Mouse (Mus musculus) lung, postnatal 0 days (tissue): ENCODE data around the gene Kat6b. TPM values are rescaled to one million over a fixed set of nuclear protein-coding genes. Genes with fewer than 3 reads are reported as not detected.

ENCODE experiments used
- ATAC-seq: fragments of 200-750 bp; cut with Nextera tagmentation; 2 replicates; pipeline ENCODE4 v1.8.0; 2017; ENCODE audit warnings: moderate library complexity
- DNase-seq: peaks from one replicate; pipeline ENCODE4 v3.0.0-alpha.2; 2016; ENCODE audit warnings: low spot score
- H3K27ac ChIP-seq: fragments of 300-500 bp; sonication (generic); 2 replicates; pipeline ENCODE4 v1.5.1; 2014; ENCODE audit warnings: antibody characterized with exemption, mild to moderate bottlenecking, low read length, mixed read lengths
- H3K27me3 ChIP-seq: fragments of 300-500 bp; sonication (generic); replicated peaks from 2 replicates; pipeline ENCODE4 v1.6.1; 2014; ENCODE audit warnings: low read length, mixed read lengths; ENCODE audit not compliant: insufficient read depth
- H3K36me3 ChIP-seq: fragments of 300-500 bp; sonication (generic); 2 replicates; pipeline ENCODE4 v1.6.1; 2014; ENCODE audit warnings: low read length, mixed read lengths; ENCODE audit not compliant: insufficient read depth
- H3K4me1 ChIP-seq: fragments of 300-500 bp; sonication (generic); 2 replicates; pipeline ENCODE4 v1.6.1; 2014; ENCODE audit warnings: antibody characterized with exemption, low read depth, low read length, mixed read lengths; ENCODE audit not compliant: insufficient read depth
- H3K4me2 ChIP-seq: fragments of 300-500 bp; sonication (generic); replicated peaks from 2 replicates; pipeline ENCODE4 v1.6.1; 2014; ENCODE audit warnings: low read depth, mild to moderate bottlenecking, low read length, moderate library complexity, mixed read lengths
- H3K4me3 ChIP-seq: fragments of 300-500 bp; sonication (generic); 2 replicates; pipeline ENCODE4 v1.5.1; 2014; ENCODE audit warnings: low read depth, low read length
- H3K9ac ChIP-seq: fragments of 300-500 bp; sonication (generic); replicated peaks from 2 replicates; pipeline ENCODE4 v1.6.1; 2014; ENCODE audit warnings: low read depth, mild to moderate bottlenecking
- H3K9me3 ChIP-seq: fragments of 300-500 bp; sonication (generic); 2 replicates; pipeline ENCODE4 v1.6.1; 2016; ENCODE audit warnings: low read length, mixed read lengths
- CTCF ChIP-seq: IDR thresholded peaks from 2 replicates; pipeline ENCODE4 v1.5.1; 2016; ENCODE audit warnings: antibody characterized with exemption, mild to moderate bottlenecking
- EP300 ChIP-seq: IDR thresholded peaks from 2 replicates; pipeline ENCODE4 v1.6.1; 2016; ENCODE audit warnings: antibody characterized with exemption, mild to moderate bottlenecking, control low read depth
- WGBS: fragments of 180-500 bp; shearing (Covaris S2); extraction: QIAGEN DNeasy Blood & Tissue Kit; methylation state at CpG from one replicate; pipeline ENCODE4 v1.1.7; 2014; 5-methylcytosine and 5-hydroxymethylcytosine counted together
- polyA plus RNA-seq: library from polyadenylated mRNA; unstranded; fragments of >200 nt; fragmentation: Nextera tagmentation; extraction: Ambion mirVana; gene quantifications from 2 replicates; pipeline ENCODE4 v1.2.1, GENCODE M21; 2015

Gene Kat6b
- polyA plus RNA-seq, 1 experiment from 2014 or later = 5.3 TPM

GRCm38 (mm10) chr14:21558440-21559131 lies 77.4 kb downstream of the Kat6b start:
- H3K4me2 ChIP-seq = no peak overlapping the region
- no peaks in the 10 kb centered on the region for H3K27me3 ChIP-seq
- peaks cover 8% of the 10 kb centered on the region; the same call in 1 of the 2 replicates for H3K4me1 ChIP-seq
- no peaks in the 10 kb centered on the region for H3K9me3 ChIP-seq
- H3K9ac ChIP-seq = no peak overlapping the region
- H3K36me3 ChIP-seq = no peaks in the 10 kb centered on the region; the same call in 1 of the 2 replicates
- DNase-seq (peak; percentile 30), ATAC-seq (peak; percentile 11; the same call in 1 of the 2 replicates)
- 34% methylated on average over 10 of the region's 10 CpGs for WGBS
- TF ChIP-seq EP300 = no peak
- TF ChIP-seq CTCF = no peak
- H3K27ac ChIP-seq = no peak overlapping the region
- no peak overlapping the region for H3K4me3 ChIP-seq

- H3K4me2 ChIP-seq = no peak overlapping the region
- H3K36me3 ChIP-seq = no peaks in the 10 kb centered on the region; the same call in 1 of the 2 replicates
- TF ChIP-seq EP300 (no peak), CTCF (peak; percentile 12; the same call in 1 of the 2 replicates)
- H3K9me3 ChIP-seq = no peaks in the 10 kb centered on the region
- DNase-seq (peak; percentile 41), ATAC-seq (no peak)
- H3K27ac ChIP-seq = no peak overlapping the region
- H3K4me3 ChIP-seq = no peak overlapping the region
- 52% methylated on average over 7 of the region's 7 CpGs for WGBS
- H3K4me1 ChIP-seq = peaks cover 8% of the 10 kb centered on the region; the same call in 1 of the 2 replicates
- no peak overlapping the region for H3K9ac ChIP-seq
- H3K27me3 ChIP-seq = no peaks in the 10 kb centered on the region
These were observed 78.2 kb downstream of the Kat6b start for GRCm38 (mm10) chr14:21559447-21559846.

GRCm38 (mm10) chr14:21560481-21561209 lies 79.4 kb downstream of the Kat6b start:
- peaks cover 8% of the 10 kb centered on the region; the same call in 1 of the 2 replicates for H3K4me1 ChIP-seq
- DNase-seq (peak; percentile 70), ATAC-seq (peak; percentile 85)
- no peaks in the 10 kb centered on the region for H3K27me3 ChIP-seq
- H3K36me3 ChIP-seq = no peaks in the 10 kb centered on the region; the same call in 1 of the 2 replicates
- 56% methylated on average over 11 of the region's 11 CpGs for WGBS
- H3K9ac ChIP-seq = no peak overlapping the region
- H3K4me2 ChIP-seq = no peak overlapping the region
- no peaks in the 10 kb centered on the region for H3K9me3 ChIP-seq
- TF ChIP-seq EP300 = no peak
- no peak for TF ChIP-seq CTCF
- H3K4me3 ChIP-seq = no peak overlapping the region
- H3K27ac ChIP-seq = peak overlapping the region; percentile 57; the same call in 1 of the 2 replicates

GRCm38 (mm10) chr14:21561396-21562065 lies 80.3 kb downstream of the Kat6b start:
- peaks cover 8% of the 10 kb centered on the region; the same call in 1 of the 2 replicates for H3K4me1 ChIP-seq
- H3K36me3 ChIP-seq = no peaks in the 10 kb centered on the region; the same call in 1 of the 2 replicates
- no peak overlapping the region for H3K27ac ChIP-seq
- no peak overlapping the region for H3K9ac ChIP-seq
- H3K4me2 ChIP-seq = no peak overlapping the region
- WGBS = 73% methylated on average over 8 of the region's 8 CpGs
- no peak for DNase-seq
- H3K4me3 ChIP-seq = no peak overlapping the region
- no peaks in the 10 kb centered on the region for H3K9me3 ChIP-seq
- TF ChIP-seq CTCF = no peak
- no peak for TF ChIP-seq EP300
- no peak for ATAC-seq
- H3K27me3 ChIP-seq = no peaks in the 10 kb centered on the region

GRCm38 (mm10) chr14:21563584-21564118 lies 82.4 kb downstream of the Kat6b start:
- DNase-seq (no peak), ATAC-seq (no peak)
- no peaks in the 10 kb centered on the region for H3K27me3 ChIP-seq
- H3K27ac ChIP-seq = no peak overlapping the region
- WGBS = 64% methylated on average over 4 of the region's 4 CpGs
- no peaks in the 10 kb centered on the region; the same call in 1 of the 2 replicates for H3K36me3 ChIP-seq
- no peak overlapping the region for H3K9ac ChIP-seq
- peaks cover 8% of the 10 kb centered on the region; the same call in 1 of the 2 replicates for H3K4me1 ChIP-seq
- no peaks in the 10 kb centered on the region for H3K9me3 ChIP-seq
- no peak overlapping the region for H3K4me2 ChIP-seq
- TF ChIP-seq CTCF (no peak), EP300 (no peak)
- H3K4me3 ChIP-seq = no peak overlapping the region
